Comparison of ENCODE assay signal across 12 mouse cellular contexts in the genomic region with DNA sequence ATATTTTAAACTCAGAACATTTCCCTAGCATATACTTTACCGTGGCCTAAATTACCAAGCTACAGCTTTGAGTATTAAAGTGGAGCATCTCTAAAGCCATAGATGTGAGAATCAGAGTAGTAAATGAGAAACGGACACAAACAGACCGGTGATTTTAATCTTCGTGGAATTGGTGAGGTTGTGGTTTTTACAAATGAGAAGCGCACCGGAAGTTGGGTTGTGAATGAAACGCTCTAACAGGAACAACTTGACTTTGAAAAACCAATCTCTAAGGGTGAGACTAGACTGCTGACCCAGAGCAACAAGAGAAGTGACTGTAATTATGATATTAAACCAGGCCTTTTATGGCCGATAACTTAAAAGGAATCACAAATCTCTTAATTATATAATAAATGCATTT.
"Had no signal": no experiment of that assay in that cellular context is flagged by ENCODE, and none has a peak within 500 bp of the region (broad histone marks: within the 10 kb centered on the region; RNA-seq: fewer than 3 reads in every experiment).

No protein-coding gene starts in this region.

- H3K4me2 ChIP-seq: kidney, embryonic 15.5 days; limb, embryonic 12.5 days; liver, embryonic 15.5 days; midbrain, embryonic 15.5 days; neural tube, embryonic 13.5 days had no signal

- H3K36me3 ChIP-seq: kidney, embryonic 15.5 days; limb, embryonic 12.5 days; liver, embryonic 15.5 days; midbrain, embryonic 15.5 days; neural tube, embryonic 13.5 days had no signal

- H3K4me1 ChIP-seq: kidney, embryonic 15.5 days; limb, embryonic 12.5 days; midbrain, embryonic 15.5 days; neural tube, embryonic 13.5 days had no signal

- ATAC-seq: intestine, embryonic 16.5 days; midbrain, embryonic 15.5 days had no signal

- H3K27me3 ChIP-seq: kidney, embryonic 15.5 days; limb, embryonic 12.5 days; liver, embryonic 15.5 days; midbrain, embryonic 15.5 days; neural tube, embryonic 13.5 days had no signal

- DNase-seq: kidney, adult 2 months; kidney, postnatal 14 days; layer of hippocampus, postnatal 36 days; right cerebral cortex, postnatal 14 days; thymus, postnatal 4 days had no signal

- H3K27ac ChIP-seq: kidney, embryonic 15.5 days; limb, embryonic 12.5 days; midbrain, embryonic 15.5 days; neural tube, embryonic 13.5 days; stomach, postnatal 0 days had no signal

- H3K9me3 ChIP-seq: kidney, embryonic 15.5 days; limb, embryonic 12.5 days; liver, embryonic 15.5 days; midbrain, embryonic 15.5 days; neural tube, embryonic 13.5 days had no signal

- H3K4me3 ChIP-seq: kidney, embryonic 15.5 days; limb, embryonic 12.5 days; liver, embryonic 15.5 days; midbrain, embryonic 15.5 days; neural tube, embryonic 13.5 days had no signal

- H3K9ac ChIP-seq: kidney, embryonic 15.5 days; limb, embryonic 12.5 days; liver, embryonic 15.5 days; midbrain, embryonic 15.5 days; neural tube, embryonic 13.5 days had no signal
